Mouse (Mus musculus): ENCODE data around the gene Ccnl2.
A peak's percentile ranks its signal among the peaks of the same experiment; 100 is the strongest.

Gene Ccnl2

DNA sequence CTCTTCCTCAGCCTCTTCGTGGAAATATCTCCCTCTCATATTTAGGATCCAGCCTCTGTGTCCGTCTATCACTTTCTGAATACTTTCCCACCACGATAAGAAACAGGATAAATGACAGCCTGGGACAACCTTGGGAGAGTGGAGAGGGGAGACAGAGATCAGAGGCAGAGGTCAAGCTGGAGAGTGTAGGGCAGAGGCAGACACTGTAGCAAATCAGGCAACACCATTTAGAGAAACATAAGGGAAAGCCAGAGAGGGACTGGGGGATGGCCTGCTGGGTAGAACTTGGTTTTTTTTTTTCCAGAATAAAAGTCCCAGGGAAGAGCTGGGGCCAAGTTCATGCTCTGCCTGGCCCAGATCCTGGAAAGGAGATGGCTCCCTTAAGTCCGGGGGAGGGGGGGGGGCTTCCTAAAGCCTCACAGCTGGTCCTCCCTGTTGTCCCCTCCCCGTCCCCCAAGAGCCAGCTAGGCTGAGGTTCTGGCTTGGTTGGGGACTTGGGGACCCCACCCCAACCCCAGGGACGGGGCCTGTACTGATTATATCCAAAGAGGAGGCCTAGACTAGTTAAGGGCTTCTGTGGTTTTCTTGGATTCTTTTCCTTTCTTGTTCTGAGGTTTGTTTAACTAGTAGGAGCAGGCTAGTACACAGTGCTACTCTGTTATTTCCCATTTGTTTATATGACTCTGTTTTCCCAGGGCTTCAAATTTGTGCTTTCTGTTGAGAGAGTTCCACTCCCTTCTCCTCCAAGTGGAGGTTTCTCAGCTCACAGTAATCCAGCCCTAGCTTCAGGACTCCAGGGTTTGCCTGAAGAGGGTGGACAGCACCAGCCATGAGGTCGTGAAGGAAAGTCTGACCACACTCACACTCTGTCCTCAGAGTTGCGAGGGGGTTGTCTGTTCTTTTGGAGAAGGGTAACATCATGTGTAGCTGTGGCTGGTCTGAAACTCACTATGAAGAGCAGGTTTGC is 26.2 kb downstream of the Ccnl2 start:
- DNase-seq (ENCODE audit: low read depth, low spot score) = no peak

DNA sequence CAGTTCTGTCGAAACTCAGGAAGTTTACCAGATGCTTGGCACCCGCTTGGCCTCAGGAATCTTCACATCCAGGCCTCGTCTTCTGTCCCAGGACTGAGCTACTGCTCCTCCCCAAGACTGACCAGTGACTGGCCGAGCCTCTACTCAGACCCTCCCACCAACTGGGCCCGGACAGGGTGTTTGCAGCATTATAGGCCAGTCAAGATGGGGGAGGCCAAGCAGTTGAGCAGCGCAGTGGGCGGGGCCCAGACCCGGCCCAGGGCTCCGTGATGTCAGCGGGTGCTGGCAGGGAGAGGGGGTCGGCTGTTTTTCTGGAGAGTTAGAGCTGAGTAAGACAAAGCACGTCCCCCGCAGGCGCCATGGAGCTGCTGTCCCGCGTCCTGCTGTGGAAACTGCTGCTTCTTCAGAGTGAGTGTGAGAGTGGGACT is 27.2 kb downstream of the Ccnl2 start, which contains the start of gene Mxra8:
Gene Mxra8 (plus strand): TSS at position 198 of the 428 bp plus-strand sequence.
- no peak for DNase-seq (ENCODE audit: low read depth, low spot score)

- no peak for DNase-seq (ENCODE audit: low read depth, low spot score)
Measured at GRCm38 (mm10) chr4:155840076-155841002, 28.1 kb downstream of the Ccnl2 start.

- no peak for DNase-seq (ENCODE audit: low read depth, low spot score)
Measured at GRCm38 (mm10) chr4:155841003-155841454, 28.7 kb downstream of the Ccnl2 start.

GRCm38 (mm10) chr4:155841651-155842270 is 29.5 kb downstream of the Ccnl2 start:
- DNase-seq (ENCODE audit: low read depth, low spot score) = no peak

DNA sequence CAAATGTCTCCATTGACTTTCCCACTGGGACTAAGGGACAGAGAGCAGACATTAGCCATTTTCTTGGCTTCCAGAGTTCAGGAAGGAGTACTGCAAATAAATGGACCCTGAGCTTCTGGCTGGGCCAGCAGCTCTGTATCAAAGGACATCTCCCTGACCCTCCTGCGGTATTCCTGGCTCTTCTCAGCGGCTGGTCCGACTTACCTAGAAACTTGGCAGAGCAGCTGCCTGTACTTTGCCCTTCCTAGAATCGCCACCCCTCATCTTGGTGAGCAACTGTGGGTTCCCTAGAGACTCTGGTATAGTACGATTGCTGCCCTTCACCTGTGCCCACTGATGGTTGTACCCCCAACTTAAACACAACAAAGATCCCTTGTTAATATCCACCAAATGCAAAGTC is 30.9 kb downstream of the Ccnl2 start:
- no peak for DNase-seq (ENCODE audit: low read depth, low spot score)

DNA sequence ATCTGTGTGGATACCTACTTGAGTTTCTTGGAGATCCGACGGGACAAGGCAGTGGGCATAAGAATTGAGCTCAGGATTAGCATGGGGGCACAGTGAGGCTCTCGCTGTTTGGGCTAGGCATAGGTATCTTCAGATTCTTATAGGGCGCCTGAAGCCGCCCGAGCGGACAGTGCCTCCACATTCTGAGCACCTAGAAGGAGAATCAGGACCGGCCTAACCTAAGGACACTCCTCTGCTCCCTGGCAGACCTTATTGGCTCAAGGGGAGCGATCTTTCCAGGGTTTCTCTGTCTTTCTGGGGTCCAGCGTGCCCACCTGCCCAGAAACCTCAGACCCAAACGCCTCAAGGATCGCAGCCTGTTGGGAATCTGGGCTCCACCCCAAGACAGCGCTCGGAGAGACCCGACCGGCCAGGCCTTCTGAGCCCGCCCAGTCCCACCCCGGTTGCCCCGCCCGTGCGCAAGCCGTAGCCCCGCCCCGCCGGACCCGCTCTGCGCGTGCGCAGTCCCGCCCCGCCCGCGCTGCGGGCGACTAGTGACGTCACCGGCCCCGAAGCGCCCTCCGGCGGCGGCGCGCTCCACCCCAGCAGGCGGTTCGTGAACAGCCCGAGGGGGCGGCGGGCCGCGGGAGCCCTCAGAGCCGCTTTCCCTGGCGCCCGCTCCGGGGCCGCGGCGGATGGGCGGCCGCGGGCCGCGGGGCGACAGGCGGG is 34.7 kb downstream of the Ccnl2 start, which contains the start of gene Dvl1:
Gene Dvl1 (plus strand): TSS at position 532 of the 708 bp plus-strand sequence.
- peak; percentile 85 for DNase-seq (ENCODE audit: low read depth, low spot score)

DNA sequence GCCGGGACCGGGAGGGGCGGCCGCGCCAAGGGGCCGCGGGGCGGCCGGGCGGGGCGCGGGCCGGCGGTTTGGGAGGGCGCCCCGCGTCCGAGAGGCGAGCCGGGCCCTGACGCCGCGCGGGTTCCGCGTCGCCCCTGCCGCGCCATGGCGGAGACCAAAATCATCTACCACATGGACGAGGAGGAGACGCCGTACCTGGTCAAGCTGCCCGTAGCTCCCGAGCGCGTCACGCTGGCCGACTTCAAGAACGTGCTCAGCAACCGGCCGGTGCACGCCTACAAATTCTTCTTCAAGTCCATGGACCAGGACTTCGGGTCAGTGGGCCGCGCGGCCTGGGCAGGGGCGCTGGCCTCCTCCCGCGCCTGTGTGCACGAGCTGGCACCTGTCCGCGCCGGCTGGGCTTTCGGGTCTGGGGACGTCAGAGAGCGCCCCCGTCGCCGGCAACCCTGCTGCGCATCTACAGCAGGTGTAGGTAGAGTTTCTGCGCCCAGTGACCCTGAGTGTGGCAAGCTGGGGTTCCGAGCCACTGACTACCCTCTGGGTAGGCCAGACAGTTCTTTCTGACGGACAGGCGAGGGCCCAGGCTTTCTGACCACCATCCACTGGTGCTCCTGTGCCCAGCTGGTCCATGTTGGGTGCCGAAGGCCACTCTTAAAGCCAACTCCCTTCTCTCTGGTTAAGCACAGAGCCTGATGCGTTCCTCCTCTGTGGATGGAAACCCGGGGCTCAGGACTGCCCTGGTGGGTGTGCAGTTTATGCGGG is 35.5 kb downstream of the Ccnl2 start:
- DNase-seq (ENCODE audit: low read depth, low spot score) = no peak

GRCm38 (mm10) chr4:155848434-155849095 is 36.3 kb downstream of the Ccnl2 start:
- DNase-seq (ENCODE audit: low read depth, low spot score) = no peak

- no peak for DNase-seq (ENCODE audit: low read depth, low spot score)
Measured at GRCm38 (mm10) chr4:155849391-155849790, 37.1 kb downstream of the Ccnl2 start.

- DNase-seq (ENCODE audit: low read depth, low spot score) = no peak
Measured at GRCm38 (mm10) chr4:155849792-155850451, 37.6 kb downstream of the Ccnl2 start.

GRCm38 (mm10) chr4:155851368-155851767 is 39.1 kb downstream of the Ccnl2 start:
- DNase-seq (ENCODE audit: low read depth, low spot score) = no peak

GRCm38 (mm10) chr4:155851951-155852411 is 39.7 kb downstream of the Ccnl2 start:
- no peak for DNase-seq (ENCODE audit: low read depth, low spot score)

DNA sequence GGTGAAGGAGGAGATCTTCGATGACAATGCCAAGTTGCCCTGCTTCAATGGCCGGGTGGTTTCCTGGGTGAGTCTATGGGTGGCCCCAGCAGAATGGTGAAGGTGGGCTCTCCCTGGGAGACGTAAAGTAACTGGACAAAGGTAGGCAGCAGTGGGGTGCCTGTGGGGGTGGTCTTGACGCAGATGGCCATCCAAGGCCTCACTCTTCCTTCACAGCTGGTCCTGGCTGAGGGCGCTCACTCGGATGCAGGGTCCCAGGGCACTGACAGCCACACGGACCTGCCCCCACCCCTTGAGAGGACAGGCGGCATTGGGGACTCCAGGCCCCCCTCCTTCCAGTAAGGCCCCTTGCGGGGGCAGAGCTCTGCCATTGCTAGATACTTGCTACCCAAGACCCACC is 41.1 kb downstream of the Ccnl2 start:
- DNase-seq (ENCODE audit: low read depth, low spot score) = no peak

DNA sequence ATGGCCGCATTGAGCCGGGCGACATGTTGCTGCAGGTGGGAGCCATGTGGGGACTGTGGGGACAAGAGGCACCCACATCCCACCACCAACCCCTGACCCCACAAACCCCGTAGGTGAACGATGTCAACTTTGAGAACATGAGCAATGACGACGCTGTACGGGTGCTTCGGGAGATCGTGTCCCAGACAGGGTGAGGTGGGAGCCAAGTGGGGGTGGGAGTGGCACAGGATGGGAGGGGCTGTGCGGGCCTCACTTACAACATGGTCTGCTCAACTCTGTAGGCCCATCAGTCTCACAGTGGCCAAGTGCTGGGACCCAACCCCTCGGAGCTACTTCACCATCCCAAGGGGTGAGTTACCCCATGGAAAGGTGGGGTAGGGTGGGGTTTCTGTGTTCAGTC is 42.7 kb downstream of the Ccnl2 start:
- no peak for DNase-seq (ENCODE audit: low read depth, low spot score)

DNA sequence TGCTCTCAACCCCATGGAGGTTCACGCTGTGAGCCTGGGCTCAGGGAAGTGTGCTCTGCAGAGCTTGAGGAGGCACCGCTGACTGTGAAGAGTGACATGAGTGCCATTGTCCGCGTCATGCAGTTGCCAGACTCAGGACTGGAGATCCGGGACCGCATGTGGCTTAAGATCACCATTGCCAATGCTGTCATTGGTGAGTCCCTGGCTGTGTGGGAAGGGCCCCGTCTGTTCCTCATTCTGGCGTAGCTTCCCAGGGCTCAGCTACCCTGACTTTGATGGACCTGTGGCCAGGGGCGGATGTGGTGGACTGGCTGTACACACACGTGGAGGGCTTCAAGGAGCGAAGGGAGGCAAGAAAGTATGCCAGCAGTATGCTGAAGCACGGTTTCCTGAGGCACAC is 43.8 kb downstream of the Ccnl2 start:
- no peak for DNase-seq (ENCODE audit: low read depth, low spot score)

GRCm38 (mm10) chr4:155856881-155857280 is 44.6 kb downstream of the Ccnl2 start:
- no peak for DNase-seq (ENCODE audit: low read depth, low spot score)

DNA sequence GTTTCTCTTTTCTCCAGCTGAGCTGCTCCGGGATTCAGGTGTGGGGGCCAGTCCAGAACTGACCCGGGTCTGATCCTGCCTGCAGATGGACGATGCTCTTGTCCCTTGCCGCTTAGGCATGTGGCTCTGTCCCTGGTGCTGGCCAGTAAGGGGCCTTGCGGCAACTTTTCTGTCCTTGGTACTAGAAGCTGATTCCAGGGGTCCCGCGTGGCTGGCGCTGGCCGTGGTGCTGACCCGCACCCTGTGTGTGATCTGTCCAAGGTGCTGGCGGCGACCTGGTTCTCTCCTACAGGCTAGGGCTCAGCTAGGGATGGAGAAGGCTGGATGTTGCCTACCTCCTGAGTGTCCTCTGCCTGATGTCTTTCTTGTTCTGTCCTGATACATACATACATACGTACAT is 47.0 kb downstream of the Ccnl2 start:
- DNase-seq (ENCODE audit: low read depth, low spot score) = no peak

DNA sequence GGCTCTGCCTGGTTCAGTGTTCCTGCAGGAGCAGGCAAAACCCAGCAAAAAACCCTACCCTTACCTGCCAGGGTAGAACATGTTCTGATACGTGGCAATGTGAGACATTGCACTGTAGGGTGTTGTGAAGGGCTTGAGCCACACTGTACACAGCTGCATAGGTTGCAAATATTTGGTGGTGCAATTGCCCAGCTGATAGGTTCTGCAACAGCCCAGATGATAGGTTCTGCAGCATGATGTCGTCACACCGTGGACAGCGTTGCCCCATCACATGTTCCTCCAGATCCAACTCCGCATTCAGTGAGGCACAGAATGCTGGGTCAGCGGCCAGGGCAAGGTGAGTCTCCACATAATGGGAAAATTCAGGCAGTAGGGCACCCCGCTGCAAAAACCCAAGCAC is 49.5 kb downstream of the Ccnl2 start:
- DNase-seq (ENCODE audit: low read depth, low spot score) = no peak
